Mouse (Mus musculus) kidney, postnatal 0 days (tissue): Measurements from ENCODE around the gene Apol11b. TPM values are rescaled to one million over a fixed set of nuclear protein-coding genes. Genes with fewer than 3 reads are reported as not detected.
A peak's percentile ranks its signal among the peaks of the same experiment; 100 is the strongest.
"Not testable (repeated sequence)": the region's sequence is repeated elsewhere in the genome, so short reads cannot be mapped to it uniquely, and the experiment has no call there.

Experiments
- ATAC-seq: fragments of 200-750 bp; cut with Nextera tagmentation; replicated peaks from 2 replicates; pipeline ENCODE4 v1.8.0; 2017; ENCODE audit warnings: low read depth, moderate number of reproducible peaks, moderate TSS enrichment, moderate library complexity; ENCODE audit not compliant: low FRiP score
- DNase-seq: peaks from one replicate; pipeline ENCODE4 v3.0.0-alpha.2; 2016; ENCODE audit warnings: low spot score
- H3K27ac ChIP-seq: fragments of 300-500 bp; sonication (generic); 2 replicates; pipeline ENCODE4 v1.5.1; 2014; ENCODE audit warnings: mild to moderate bottlenecking
- H3K27me3 ChIP-seq: fragments of 300-500 bp; sonication (generic); 2 replicates; pipeline ENCODE4 v1.6.1; 2014; ENCODE audit warnings: low read length, mixed read lengths; ENCODE audit not compliant: insufficient read depth
- H3K36me3 ChIP-seq: fragments of 300-500 bp; sonication (generic); 2 replicates; pipeline ENCODE4 v1.6.1; 2014; ENCODE audit warnings: low read length, mixed read lengths; ENCODE audit not compliant: insufficient read depth
- H3K4me1 ChIP-seq: fragments of 300-500 bp; sonication (generic); replicated peaks from 2 replicates; pipeline ENCODE4 v1.6.1; 2014; ENCODE audit warnings: antibody characterized with exemption, low read length, mixed read lengths; ENCODE audit not compliant: insufficient read depth
- H3K4me2 ChIP-seq: fragments of 300-500 bp; sonication (generic); 2 replicates; pipeline ENCODE4 v1.6.1; 2014; ENCODE audit warnings: mild to moderate bottlenecking, low read length, moderate library complexity, mixed read lengths
- H3K4me3 ChIP-seq: fragments of 300-500 bp; sonication (generic); replicated peaks from 2 replicates; pipeline ENCODE4 v1.5.1; 2014; ENCODE audit warnings: low read depth, low read length
- H3K9ac ChIP-seq: fragments of 300-500 bp; sonication (generic); 2 replicates; pipeline ENCODE4 v1.6.1; 2014; ENCODE audit warnings: low read depth, low read length
- H3K9me3 ChIP-seq: fragments of 300-500 bp; sonication (generic); replicated peaks from 2 replicates; pipeline ENCODE4 v1.6.1; 2016; ENCODE audit warnings: low read length, inconsistent platforms, mixed read lengths
- CTCF ChIP-seq: IDR thresholded peaks from 2 replicates; pipeline ENCODE4 v1.5.1; 2016; ENCODE audit warnings: antibody characterized with exemption, low read depth, mild to moderate bottlenecking, moderate library complexity
- WGBS: fragments of 180-500 bp; shearing (Covaris S2); extraction: QIAGEN DNeasy Blood & Tissue Kit; methylation state at CpG from one replicate; pipeline ENCODE4 v1.1.7; 2014; 5-methylcytosine and 5-hydroxymethylcytosine counted together
- polyA plus RNA-seq: library from polyadenylated mRNA; unstranded; fragments of >200 nt; fragmentation: Nextera tagmentation; extraction: Ambion mirVana; gene quantifications from 2 replicates; pipeline ENCODE4 v1.2.1, GENCODE M21; 2015

Apol11b gene
- polyA plus RNA-seq = not detected in 2 replicates

DNA sequence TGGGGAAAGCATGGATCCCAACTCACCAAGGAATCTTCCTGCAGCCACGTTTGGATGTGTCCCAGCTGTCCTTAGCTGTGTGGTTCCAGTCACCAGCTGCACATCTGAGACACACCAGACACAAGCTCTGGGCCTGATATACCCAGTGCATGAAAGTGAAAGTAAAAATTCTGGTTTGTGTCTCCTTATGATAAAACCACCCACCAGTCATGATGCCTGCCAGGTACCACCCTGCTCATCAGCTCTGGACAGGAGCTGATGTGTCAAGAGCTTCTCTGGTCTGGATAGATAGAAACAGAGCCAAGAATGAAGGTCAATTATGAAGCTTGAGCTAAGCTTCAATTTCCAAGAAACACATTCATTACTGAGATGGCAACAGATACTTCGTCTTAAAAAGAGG is at the start of gene Apol11b:
Gene Apol11b, minus strand, starts transcription at position 111 of the 400 bp plus-strand sequence.
- not testable (repeated sequence) for H3K27me3 ChIP-seq, ATAC-seq, H3K4me2 ChIP-seq, H3K4me1 ChIP-seq, H3K4me3 ChIP-seq, H3K27ac ChIP-seq, H3K9me3 ChIP-seq, H3K36me3 ChIP-seq, DNase-seq, H3K9ac ChIP-seq
- 64% methylated on average over 2 of the region's 2 CpGs for WGBS

DNA sequence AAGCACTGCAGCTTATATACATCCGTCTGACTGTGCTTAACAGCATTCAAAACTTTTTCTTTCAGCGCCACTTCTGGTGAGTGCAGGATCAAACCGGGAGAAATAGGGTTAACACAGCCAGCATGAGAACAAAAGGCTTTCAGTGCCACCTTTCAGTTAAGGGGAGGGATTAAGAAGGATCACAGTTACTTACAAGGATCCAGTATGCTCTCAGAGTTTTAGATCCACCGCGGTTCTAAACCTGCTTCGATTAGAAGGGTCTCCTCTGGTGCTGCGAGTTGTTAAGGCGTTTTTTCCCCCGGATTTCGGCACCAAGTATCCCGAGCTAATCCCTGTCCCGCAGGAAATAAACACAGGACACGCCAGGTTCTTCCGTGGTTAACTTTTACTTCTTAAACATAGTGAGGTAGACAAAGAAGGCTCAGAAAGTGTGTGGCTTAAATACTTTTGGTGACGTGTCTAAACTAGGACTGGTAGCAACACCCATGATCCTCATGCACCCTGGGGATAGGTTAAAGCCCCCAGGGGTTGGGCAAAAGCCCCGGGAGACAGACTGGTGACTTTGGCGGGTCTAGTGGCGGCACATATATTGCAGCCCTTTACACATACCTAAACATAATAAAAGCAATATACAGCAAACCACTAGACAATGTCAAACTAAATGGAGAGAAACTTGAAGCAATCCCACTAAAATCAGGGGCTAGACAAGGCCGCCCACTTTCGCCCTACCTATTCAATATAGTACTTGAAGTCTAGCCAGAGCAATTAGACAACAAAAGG is 48.6 kb upstream of the Apol11b start:
- H3K9me3 ChIP-seq, H3K9ac ChIP-seq, H3K27ac ChIP-seq, ATAC-seq, H3K36me3 ChIP-seq, H3K4me1 ChIP-seq, H3K27me3 ChIP-seq: not testable (repeated sequence)
- peak; percentile 8 for DNase-seq
- WGBS = 9% methylated on average over 19 of the region's 20 CpGs
- H3K4me2 ChIP-seq = peak overlapping the region; percentile 50
- H3K4me3 ChIP-seq = peak overlapping the region; percentile 23; the same call in 1 of the 2 replicates

DNA sequence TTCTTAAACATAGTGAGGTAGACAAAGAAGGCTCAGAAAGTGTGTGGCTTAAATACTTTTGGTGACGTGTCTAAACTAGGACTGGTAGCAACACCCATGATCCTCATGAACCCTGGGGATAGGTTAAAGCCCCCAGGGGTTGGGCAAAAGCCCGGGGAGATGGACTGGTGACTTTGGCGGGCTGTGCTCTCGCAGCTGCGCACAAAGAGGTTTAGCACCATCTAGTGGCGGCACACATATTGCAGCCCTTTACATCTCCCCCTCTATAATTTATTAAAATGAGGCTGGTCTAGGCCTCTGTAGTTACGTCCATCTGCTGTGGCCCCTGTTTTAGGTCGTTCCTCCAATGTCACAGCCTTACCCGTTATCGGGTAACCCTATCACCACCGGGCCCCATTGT is 40.9 kb upstream of the Apol11b start:
- H3K27ac ChIP-seq, H3K4me2 ChIP-seq, H3K9ac ChIP-seq, ATAC-seq, H3K27me3 ChIP-seq, H3K4me1 ChIP-seq, H3K9me3 ChIP-seq, H3K4me3 ChIP-seq, H3K36me3 ChIP-seq: not testable (repeated sequence)
- peak; percentile 50 for DNase-seq
- peak; percentile 70 for TF ChIP-seq CTCF
- WGBS = 7% methylated on average over 7 of the region's 11 CpGs

DNA sequence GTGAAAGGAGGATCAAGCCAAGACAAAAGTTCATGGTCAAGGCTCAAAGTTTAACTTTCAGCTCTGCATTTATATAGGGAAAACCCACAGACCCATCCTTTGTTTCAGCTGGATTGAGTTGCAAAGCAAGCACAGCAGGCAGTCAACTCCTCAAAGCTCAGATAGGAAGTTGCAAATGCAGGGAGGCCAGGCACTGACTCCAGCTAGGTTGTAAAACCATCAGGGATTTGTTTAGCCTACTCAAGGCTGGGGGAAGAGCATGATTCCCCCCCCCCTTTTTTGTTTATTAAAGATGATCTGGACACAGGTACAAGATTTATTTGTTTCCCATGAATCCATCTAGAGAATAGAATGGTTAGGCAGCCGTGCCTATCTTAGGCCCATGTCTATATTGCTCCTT is 31.0 kb upstream of the Apol11b start:
- H3K4me2 ChIP-seq, H3K27ac ChIP-seq, ATAC-seq, H3K4me3 ChIP-seq, DNase-seq, H3K9me3 ChIP-seq, H3K4me1 ChIP-seq, H3K27me3 ChIP-seq, H3K36me3 ChIP-seq, H3K9ac ChIP-seq: not testable (repeated sequence)
- 73% methylated on average over 1 of the region's 1 CpGs for WGBS

DNA sequence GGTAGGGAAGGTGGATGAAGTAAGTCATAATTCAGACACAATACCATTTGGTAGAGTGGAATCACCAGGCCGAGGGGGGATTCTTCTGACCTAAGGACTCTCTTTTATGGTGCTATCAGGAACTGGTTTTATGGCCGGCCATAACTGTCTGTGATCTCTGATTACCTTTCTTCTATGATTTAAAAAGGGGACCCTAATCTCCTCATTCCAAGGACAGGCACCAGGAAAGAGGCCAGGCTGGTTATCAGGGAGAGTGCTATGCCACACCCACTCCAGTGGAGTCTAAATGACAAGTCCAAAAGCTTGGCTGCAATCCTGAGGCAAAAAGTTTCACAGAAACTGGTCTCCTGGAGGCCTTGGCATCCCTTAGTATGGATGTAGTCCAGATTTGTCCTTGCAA is 18.8 kb upstream of the Apol11b start:
- not testable (repeated sequence) for ATAC-seq, H3K4me2 ChIP-seq, H3K27ac ChIP-seq, H3K9me3 ChIP-seq, H3K4me1 ChIP-seq, H3K9ac ChIP-seq, DNase-seq, H3K36me3 ChIP-seq, H3K4me3 ChIP-seq, H3K27me3 ChIP-seq
- 27% methylated on average over 2 of the region's 2 CpGs for WGBS

DNA sequence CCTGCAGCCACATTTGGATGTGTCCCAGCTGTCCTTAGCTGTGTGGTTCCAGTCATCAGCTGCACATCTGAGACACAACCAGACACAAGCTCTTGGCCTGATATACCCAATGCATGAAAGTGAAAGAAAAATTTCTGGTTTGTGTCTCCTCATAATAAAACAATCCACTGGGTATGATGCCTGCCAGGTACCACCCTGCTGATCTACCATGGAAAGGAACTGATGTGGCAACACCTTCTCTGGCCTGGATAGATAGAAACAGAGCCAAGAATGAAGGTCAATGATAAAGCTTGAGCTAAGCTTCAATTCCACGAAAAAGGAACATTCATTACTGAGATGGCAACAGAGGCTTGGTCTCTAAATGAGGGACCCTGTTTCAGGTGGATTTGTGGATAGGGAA is 16.7 kb upstream of the Apol11b start:
- H3K9me3 ChIP-seq, ATAC-seq, H3K27me3 ChIP-seq, H3K4me2 ChIP-seq, H3K27ac ChIP-seq, H3K4me3 ChIP-seq, H3K9ac ChIP-seq, DNase-seq, H3K36me3 ChIP-seq, H3K4me1 ChIP-seq: not testable (repeated sequence)
- 82% methylated on average over 1 of the region's 1 CpGs for WGBS

DNA sequence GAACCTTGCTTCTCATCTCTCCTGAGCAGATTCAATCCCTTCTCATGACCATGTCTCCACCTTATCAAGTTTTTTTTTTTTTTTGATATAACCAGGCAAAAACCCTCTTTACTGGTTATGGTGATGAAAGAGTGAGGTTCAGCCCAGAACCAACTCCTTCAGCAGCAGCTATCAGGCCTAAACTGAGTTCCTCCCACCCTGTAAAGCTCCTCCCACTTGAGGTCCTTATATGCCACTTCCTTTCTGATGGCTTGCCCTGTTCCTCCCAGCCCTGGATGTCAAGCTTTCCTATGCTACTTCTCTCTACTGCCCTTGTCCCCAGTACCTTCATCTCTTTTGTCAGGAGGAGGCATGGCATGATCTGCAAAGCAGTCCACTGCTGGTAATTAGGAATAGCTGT is 8.1 kb upstream of the Apol11b start:
- not testable (repeated sequence) for H3K4me3 ChIP-seq, H3K27ac ChIP-seq, ATAC-seq, H3K4me2 ChIP-seq, H3K27me3 ChIP-seq, H3K4me1 ChIP-seq, H3K36me3 ChIP-seq, DNase-seq, H3K9me3 ChIP-seq, H3K9ac ChIP-seq

DNA sequence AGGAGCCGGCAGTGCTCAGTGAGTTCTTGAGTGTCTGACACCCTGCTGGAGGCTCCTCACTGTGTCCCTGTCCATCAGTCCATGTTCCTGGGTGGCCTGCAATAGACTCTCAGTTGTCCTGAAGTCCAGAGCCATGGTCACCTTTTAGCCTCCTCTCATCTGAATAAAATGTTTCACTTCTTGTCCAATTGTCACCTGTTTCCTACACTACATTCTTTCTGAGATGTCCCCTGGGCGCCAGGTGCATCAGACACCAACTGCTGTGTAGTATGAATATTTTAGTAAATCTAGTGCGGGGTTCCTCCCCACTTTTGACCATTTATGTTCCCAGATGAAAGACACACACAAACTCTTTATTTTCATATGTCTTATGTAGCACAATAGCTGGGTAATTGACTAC is 13.3 kb downstream of the Apol11b start:
- H3K9ac ChIP-seq, H3K4me2 ChIP-seq, H3K27ac ChIP-seq, H3K27me3 ChIP-seq, DNase-seq, H3K4me1 ChIP-seq, H3K36me3 ChIP-seq, H3K9me3 ChIP-seq, ATAC-seq, H3K4me3 ChIP-seq: not testable (repeated sequence)
- 80% methylated on average over 3 of the region's 3 CpGs for WGBS
